Mouse (Mus musculus): ENCODE results near the gene Inhbc. TPM values are rescaled to one million over a fixed set of nuclear protein-coding genes. Genes with fewer than 3 reads are reported as not detected.

Gene Inhbc
- polyA plus RNA-seq, 1 experiment, result not detected

GRCm38 (mm10) chr10:127336952-127337351 lies 33.3 kb downstream of the Inhbc start:
- H3K9me3 ChIP-seq (replicated peaks; ENCODE audit: control insufficient read depth, insufficient read depth, low read length, poor library complexity, severe bottlenecking), result no peaks in the 10 kb centered on the region

GRCm38 (mm10) chr10:127335271-127335670 lies 35.0 kb downstream of the Inhbc start:
- Histone ChIP-seq H3K36me3 (ENCODE audit: control insufficient read depth, insufficient read depth, low read length, poor library complexity, severe bottlenecking) (peaks cover 9% of the 10 kb centered on the region; the same call in 1 of the 2 replicates), H3K4me1 (ENCODE audit: control insufficient read depth, insufficient read depth, low read length) (peaks cover 2% of the 10 kb centered on the region), H3K27me3 (ENCODE audit: control insufficient read depth, insufficient read depth, low read length, poor library complexity, severe bottlenecking) (no peaks in the 10 kb centered on the region)

More at GRCm38 (mm10) chr10:127336952-127337351, 33.3 kb downstream of the Inhbc start:
- no peaks in the 10 kb centered on the region for H3K27me3 ChIP-seq (ENCODE audit: control insufficient read depth, insufficient read depth, low read length, poor library complexity, severe bottlenecking)
- H3K4me1 ChIP-seq (ENCODE audit: control insufficient read depth, insufficient read depth, low read length), result peaks cover 2% of the 10 kb centered on the region
- TF ChIP-seq EP300 (IDR thresholded peaks at IDR 0.05; ENCODE audit: insufficient read depth, low read depth, low read length) (peak; percentile 74), CTCF (IDR thresholded peaks at IDR 0.05; ENCODE audit: low read depth, low read length) (no peak)
- peak overlapping the region; percentile 43 for H3K4me3 ChIP-seq (ENCODE audit: low read depth, low read length)
- H3K36me3 ChIP-seq (ENCODE audit: control insufficient read depth, insufficient read depth, low read length, poor library complexity, severe bottlenecking), result peaks cover 4% of the 10 kb centered on the region; the same call in 1 of the 2 replicates
- peak overlapping the region; percentile 88 for H3K9ac ChIP-seq (ENCODE audit: low read depth, poor library complexity, severe bottlenecking)
- H3K27ac ChIP-seq (ENCODE audit: insufficient read depth, low read length), result peak overlapping the region; percentile 88

GRCm38 (mm10) chr10:127333152-127333551 lies 37.1 kb downstream of the Inhbc start:
- Histone ChIP-seq H3K36me3 (ENCODE audit: control insufficient read depth, insufficient read depth, low read length, poor library complexity, severe bottlenecking) (peaks cover 9% of the 10 kb centered on the region; the same call in 1 of the 2 replicates), H3K27me3 (ENCODE audit: control insufficient read depth, insufficient read depth, low read length, poor library complexity, severe bottlenecking) (no peaks in the 10 kb centered on the region), H3K27ac (ENCODE audit: insufficient read depth, low read length) (0 out of 2 replicates have a peak overlapping the region, but pooled peaks have one; percentile 3), H3K9me3 (replicated peaks; ENCODE audit: control insufficient read depth, insufficient read depth, low read length, poor library complexity, severe bottlenecking) (no peaks in the 10 kb centered on the region), H3K4me1 (ENCODE audit: control insufficient read depth, insufficient read depth, low read length) (peaks cover 2% of the 10 kb centered on the region), H3K4me3 (ENCODE audit: low read depth, low read length) (peak overlapping the region; percentile 1; the same call in 1 of the 2 replicates), H3K9ac (ENCODE audit: low read depth, poor library complexity, severe bottlenecking) (no peak overlapping the region)
- TF ChIP-seq POLR2A (IDR thresholded peaks at IDR 0.05; ENCODE audit: insufficient read depth, low read length) (no peak), CTCF (IDR thresholded peaks at IDR 0.05; ENCODE audit: low read depth, low read length) (peak; percentile 51), EP300 (IDR thresholded peaks at IDR 0.05; ENCODE audit: insufficient read depth, low read depth, low read length) (no peak)

More at GRCm38 (mm10) chr10:127335271-127335670, 35.0 kb downstream of the Inhbc start:
- TF ChIP-seq CTCF (IDR thresholded peaks at IDR 0.05; ENCODE audit: low read depth, low read length) (no peak), POLR2A (IDR thresholded peaks at IDR 0.05; ENCODE audit: insufficient read depth, low read length) (no peak), EP300 (IDR thresholded peaks at IDR 0.05; ENCODE audit: insufficient read depth, low read depth, low read length) (no peak)
- Histone ChIP-seq H3K27ac (ENCODE audit: insufficient read depth, low read length) (peak overlapping the region; percentile 88; the same call in 1 of the 2 replicates), H3K9ac (ENCODE audit: low read depth, poor library complexity, severe bottlenecking) (no peak overlapping the region), H3K4me3 (ENCODE audit: low read depth, low read length) (no peak overlapping the region), H3K9me3 (replicated peaks; ENCODE audit: control insufficient read depth, insufficient read depth, low read length, poor library complexity, severe bottlenecking) (no peaks in the 10 kb centered on the region)

- Histone ChIP-seq H3K27me3 (ENCODE audit: control insufficient read depth, insufficient read depth, low read length, poor library complexity, severe bottlenecking) (no peaks in the 10 kb centered on the region), H3K9me3 (replicated peaks; ENCODE audit: control insufficient read depth, insufficient read depth, low read length, poor library complexity, severe bottlenecking) (no peaks in the 10 kb centered on the region), H3K9ac (ENCODE audit: low read depth, poor library complexity, severe bottlenecking) (peak overlapping the region; percentile 32), H3K4me3 (ENCODE audit: low read depth, low read length) (peak overlapping the region; percentile 30), H3K27ac (ENCODE audit: insufficient read depth, low read length) (0 out of 2 replicates have a peak overlapping the region, but pooled peaks have one; percentile 12), H3K36me3 (ENCODE audit: control insufficient read depth, insufficient read depth, low read length, poor library complexity, severe bottlenecking) (peaks cover 9% of the 10 kb centered on the region; the same call in 1 of the 2 replicates), H3K4me1 (ENCODE audit: control insufficient read depth, insufficient read depth, low read length) (peaks cover 4% of the 10 kb centered on the region)
- TF ChIP-seq POLR2A (IDR thresholded peaks at IDR 0.05; ENCODE audit: insufficient read depth, low read length), result no peak
- peak; percentile 70 for TF ChIP-seq CTCF (IDR thresholded peaks at IDR 0.05; ENCODE audit: low read depth, low read length)
- no peak for TF ChIP-seq EP300 (IDR thresholded peaks at IDR 0.05; ENCODE audit: insufficient read depth, low read depth, low read length)
Observed at GRCm38 (mm10) chr10:127332211-127332874, 37.9 kb downstream of the Inhbc start.

- Histone ChIP-seq H3K27me3 (ENCODE audit: control insufficient read depth, insufficient read depth, low read length, poor library complexity, severe bottlenecking) (no peaks in the 10 kb centered on the region), H3K9me3 (replicated peaks; ENCODE audit: control insufficient read depth, insufficient read depth, low read length, poor library complexity, severe bottlenecking) (no peaks in the 10 kb centered on the region), H3K4me1 (ENCODE audit: control insufficient read depth, insufficient read depth, low read length) (peaks cover 3% of the 10 kb centered on the region), H3K27ac (ENCODE audit: insufficient read depth, low read length) (no peak overlapping the region), H3K9ac (ENCODE audit: low read depth, poor library complexity, severe bottlenecking) (no peak overlapping the region), H3K36me3 (ENCODE audit: control insufficient read depth, insufficient read depth, low read length, poor library complexity, severe bottlenecking) (peaks cover 7% of the 10 kb centered on the region; the same call in 1 of the 2 replicates), H3K4me3 (ENCODE audit: low read depth, low read length) (no peak overlapping the region)
- no peak for TF ChIP-seq POLR2A (IDR thresholded peaks at IDR 0.05; ENCODE audit: insufficient read depth, low read length)
- TF ChIP-seq EP300 (IDR thresholded peaks at IDR 0.05; ENCODE audit: insufficient read depth, low read depth, low read length), result no peak
Observed at GRCm38 (mm10) chr10:127330212-127330611, 40.0 kb downstream of the Inhbc start.

Data from ES-Bruce4 (cell line).